4 mouse cellular contexts compared by ENCODE assay signal in genomic region chr9:75619761-75620160, GRCm38 (mm10). TPM values are rescaled to one million over a fixed set of nuclear protein-coding genes. Genes with fewer than 3 reads are reported as not detected.
"Had no signal": no experiment of that assay in that cellular context is flagged by ENCODE, and none has a peak within 500 bp of the region (broad histone marks: within the 10 kb centered on the region; RNA-seq: fewer than 3 reads in every experiment).

No protein-coding gene starts in this region.

RNA-seq across cellular contexts. Expression of gene Lysmd2, which starts 5.8 kb away (rescaled TPM):
- polyA plus RNA-seq: macrophage had no signal

RNA-seq across cellular contexts. Expression of gene Tmod2, which starts 8.6 kb away (rescaled TPM):
- total RNA-seq: megakaryocyte, adult 5-6 weeks; megakaryocyte-erythroid progenitor cell, adult 5-6 weeks had no signal
- polyA plus RNA-seq: liver, adult 2 months; macrophage had no signal
